18 mouse cellular contexts compared by ENCODE assay signal in genomic region chr1:22538129-22538528, GRCm38 (mm10).
"Had no signal": no experiment of that assay in that cellular context is flagged by ENCODE, and none has a peak within 500 bp of the region (broad histone marks: within the 10 kb centered on the region; RNA-seq: fewer than 3 reads in every experiment).

No protein-coding gene starts in this region.

- H3K36me3 ChIP-seq: limb, embryonic 15.5 days; midbrain, embryonic 10.5 days; neural tube, embryonic 15.5 days had no signal

- ATAC-seq: lung, postnatal 0 days had no signal

- H3K4me3 ChIP-seq: limb, embryonic 15.5 days; midbrain, embryonic 10.5 days; myocyte; neural tube, embryonic 15.5 days had no signal

- DNase-seq: kidney, adult 11 months; kidney, adult 9 months; kidney, postnatal 4 days; lung, adult 2 months; lung, postnatal 4 days; midbrain, embryonic 14.5 days; retina, postnatal 1 day; right cerebral cortex, postnatal 4 days; spleen, adult 18-20 months; thymus, adult 18-20 months; thymus, postnatal 14 days had no signal

- H3K27ac ChIP-seq: kidney, postnatal 0 days; limb, embryonic 15.5 days; liver, embryonic 14.5 days; midbrain, embryonic 10.5 days; neural tube, embryonic 15.5 days had no signal

- H3K9me3 ChIP-seq: limb, embryonic 15.5 days; midbrain, embryonic 10.5 days; neural tube, embryonic 15.5 days had no signal

- H3K4me2 ChIP-seq: limb, embryonic 15.5 days; neural tube, embryonic 15.5 days had no signal

- H3K9ac ChIP-seq: limb, embryonic 15.5 days; liver, embryonic 14.5 days; neural tube, embryonic 15.5 days had no signal
